Mouse (Mus musculus): Measurements from ENCODE around the gene Grid1. TPM values are rescaled to one million over a fixed set of nuclear protein-coding genes. Genes with fewer than 3 reads are reported as not detected.

Grid1 gene
- polyA plus RNA-seq, 1 experiment from 2014 or later, result 0.02 TPM

- H3K4me2 ChIP-seq (ENCODE audit: low read depth, low read length), result no peak overlapping the region
- H3K36me3 ChIP-seq (ENCODE audit: control insufficient read depth, insufficient read depth), result no peaks in the 10 kb centered on the region
- H3K4me3 ChIP-seq (ENCODE audit: low read depth, low read length), result no peak overlapping the region
- ATAC-seq (ENCODE audit: low read depth), result no peak
- no peaks in the 10 kb centered on the region for H3K27me3 ChIP-seq (ENCODE audit: control insufficient read depth, insufficient read depth, low read depth, low read length)
- WGBS (ENCODE audit: insufficient replicate concordance), result 25% methylated on average over 7 of the region's 7 CpGs
- H3K9ac ChIP-seq (ENCODE audit: low read depth, low read length), result no peak overlapping the region
- no peaks in the 10 kb centered on the region for H3K9me3 ChIP-seq (replicated peaks; ENCODE audit: control insufficient read depth, low read length)
- H3K27ac ChIP-seq (ENCODE audit: low read length), result no peak overlapping the region
- H3K4me1 ChIP-seq (ENCODE audit: control insufficient read depth, low read depth, low read length), result no peaks in the 10 kb centered on the region
These were observed 538.4 kb downstream of the Grid1 start for GRCm38 (mm10) chr14:35358136-35358821.

GRCm38 (mm10) chr14:35365177-35365944, 545.5 kb downstream of the Grid1 start:
- WGBS (ENCODE audit: insufficient replicate concordance), result 61% methylated on average over 8 of the region's 8 CpGs

GRCm38 (mm10) chr14:35374374-35374773, 554.5 kb downstream of the Grid1 start:
- ATAC-seq (ENCODE audit: low read depth), result no peak
- H3K36me3 ChIP-seq (ENCODE audit: control insufficient read depth, insufficient read depth), result no peaks in the 10 kb centered on the region
- no peak overlapping the region for H3K4me3 ChIP-seq (ENCODE audit: low read depth, low read length)
- H3K27me3 ChIP-seq (ENCODE audit: control insufficient read depth, insufficient read depth, low read depth, low read length), result no peaks in the 10 kb centered on the region
- no peaks in the 10 kb centered on the region for H3K9me3 ChIP-seq (replicated peaks; ENCODE audit: control insufficient read depth, low read length)
- H3K9ac ChIP-seq (ENCODE audit: low read depth, low read length), result no peak overlapping the region
- WGBS (ENCODE audit: insufficient replicate concordance), result 70% methylated on average over 3 of the region's 3 CpGs
- no peak overlapping the region for H3K4me2 ChIP-seq (ENCODE audit: low read depth, low read length)
- no peak overlapping the region for H3K27ac ChIP-seq (ENCODE audit: low read length)
- no peaks in the 10 kb centered on the region for H3K4me1 ChIP-seq (ENCODE audit: control insufficient read depth, low read depth, low read length)

More at GRCm38 (mm10) chr14:35365177-35365944, 545.5 kb downstream of the Grid1 start:
- Histone ChIP-seq H3K4me3 (ENCODE audit: low read depth, low read length) (no peak overlapping the region), H3K27me3 (ENCODE audit: control insufficient read depth, insufficient read depth, low read depth, low read length) (no peaks in the 10 kb centered on the region), H3K27ac (ENCODE audit: low read length) (no peak overlapping the region), H3K4me2 (ENCODE audit: low read depth, low read length) (no peak overlapping the region), H3K9me3 (replicated peaks; ENCODE audit: control insufficient read depth, low read length) (no peaks in the 10 kb centered on the region), H3K36me3 (ENCODE audit: control insufficient read depth, insufficient read depth) (no peaks in the 10 kb centered on the region), H3K9ac (ENCODE audit: low read depth, low read length) (no peak overlapping the region), H3K4me1 (ENCODE audit: control insufficient read depth, low read depth, low read length) (no peaks in the 10 kb centered on the region)
- no peak for ATAC-seq (ENCODE audit: low read depth)

GRCm38 (mm10) chr14:35393591-35393990, 573.7 kb downstream of the Grid1 start:
- Histone ChIP-seq H3K27ac (ENCODE audit: low read length) (no peak overlapping the region), H3K4me2 (ENCODE audit: low read depth, low read length) (no peak overlapping the region), H3K36me3 (ENCODE audit: control insufficient read depth, insufficient read depth) (no peaks in the 10 kb centered on the region), H3K4me3 (ENCODE audit: low read depth, low read length) (no peak overlapping the region), H3K9ac (ENCODE audit: low read depth, low read length) (no peak overlapping the region), H3K9me3 (replicated peaks; ENCODE audit: control insufficient read depth, low read length) (no peaks in the 10 kb centered on the region), H3K27me3 (ENCODE audit: control insufficient read depth, insufficient read depth, low read depth, low read length) (no peaks in the 10 kb centered on the region), H3K4me1 (ENCODE audit: control insufficient read depth, low read depth, low read length) (no peaks in the 10 kb centered on the region)
- no peak for ATAC-seq (ENCODE audit: low read depth)
- 64% methylated on average over 4 of the region's 4 CpGs for WGBS (ENCODE audit: insufficient replicate concordance)

- Histone ChIP-seq H3K9ac (ENCODE audit: low read depth, low read length) (no peak overlapping the region), H3K4me1 (ENCODE audit: control insufficient read depth, low read depth, low read length) (no peaks in the 10 kb centered on the region), H3K27me3 (ENCODE audit: control insufficient read depth, insufficient read depth, low read depth, low read length) (no peaks in the 10 kb centered on the region), H3K4me3 (ENCODE audit: low read depth, low read length) (no peak overlapping the region), H3K36me3 (ENCODE audit: control insufficient read depth, insufficient read depth) (no peaks in the 10 kb centered on the region), H3K9me3 (replicated peaks; ENCODE audit: control insufficient read depth, low read length) (no peaks in the 10 kb centered on the region), H3K4me2 (ENCODE audit: low read depth, low read length) (no peak overlapping the region), H3K27ac (ENCODE audit: low read length) (no peak overlapping the region)
- no peak for ATAC-seq (ENCODE audit: low read depth)
- WGBS (ENCODE audit: insufficient replicate concordance), result 45% methylated on average over 3 of the region's 3 CpGs
These were observed 584.5 kb downstream of the Grid1 start for GRCm38 (mm10) chr14:35404249-35404908.

- H3K27ac ChIP-seq (ENCODE audit: low read length), result no peak overlapping the region
- H3K27me3 ChIP-seq (ENCODE audit: control insufficient read depth, insufficient read depth, low read depth, low read length), result no peaks in the 10 kb centered on the region
- no peak for ATAC-seq (ENCODE audit: low read depth)
- 49% methylated on average over 2 of the region's 2 CpGs for WGBS (ENCODE audit: insufficient replicate concordance)
- H3K36me3 ChIP-seq (ENCODE audit: control insufficient read depth, insufficient read depth), result no peaks in the 10 kb centered on the region
- H3K4me1 ChIP-seq (ENCODE audit: control insufficient read depth, low read depth, low read length), result no peaks in the 10 kb centered on the region
- H3K4me2 ChIP-seq (ENCODE audit: low read depth, low read length), result no peak overlapping the region
- H3K9ac ChIP-seq (ENCODE audit: low read depth, low read length), result no peak overlapping the region
- no peak overlapping the region for H3K4me3 ChIP-seq (ENCODE audit: low read depth, low read length)
- no peaks in the 10 kb centered on the region for H3K9me3 ChIP-seq (replicated peaks; ENCODE audit: control insufficient read depth, low read length)
These were observed 610.4 kb downstream of the Grid1 start for GRCm38 (mm10) chr14:35430259-35430658.

- no peak overlapping the region for H3K9ac ChIP-seq (ENCODE audit: low read depth, low read length)
- no peaks in the 10 kb centered on the region for H3K36me3 ChIP-seq (ENCODE audit: control insufficient read depth, insufficient read depth)
- H3K4me1 ChIP-seq (ENCODE audit: control insufficient read depth, low read depth, low read length), result no peaks in the 10 kb centered on the region
- no peak overlapping the region for H3K27ac ChIP-seq (ENCODE audit: low read length)
- H3K4me3 ChIP-seq (ENCODE audit: low read depth, low read length), result no peak overlapping the region
- 75% methylated on average over 7 of the region's 7 CpGs for WGBS (ENCODE audit: insufficient replicate concordance)
- no peak overlapping the region for H3K4me2 ChIP-seq (ENCODE audit: low read depth, low read length)
- ATAC-seq (ENCODE audit: low read depth), result no peak
- H3K27me3 ChIP-seq (ENCODE audit: control insufficient read depth, insufficient read depth, low read depth, low read length), result no peaks in the 10 kb centered on the region
- no peaks in the 10 kb centered on the region for H3K9me3 ChIP-seq (replicated peaks; ENCODE audit: control insufficient read depth, low read length)
These were observed 633.8 kb downstream of the Grid1 start for GRCm38 (mm10) chr14:35453702-35454101.

- Histone ChIP-seq H3K27me3 (ENCODE audit: control insufficient read depth, insufficient read depth, low read depth, low read length) (no peaks in the 10 kb centered on the region), H3K9me3 (replicated peaks; ENCODE audit: control insufficient read depth, low read length) (no peaks in the 10 kb centered on the region), H3K4me3 (ENCODE audit: low read depth, low read length) (no peak overlapping the region), H3K9ac (ENCODE audit: low read depth, low read length) (no peak overlapping the region), H3K27ac (ENCODE audit: low read length) (no peak overlapping the region), H3K4me1 (ENCODE audit: control insufficient read depth, low read depth, low read length) (no peaks in the 10 kb centered on the region), H3K4me2 (ENCODE audit: low read depth, low read length) (no peak overlapping the region), H3K36me3 (ENCODE audit: control insufficient read depth, insufficient read depth) (no peaks in the 10 kb centered on the region)
- no peak for ATAC-seq (ENCODE audit: low read depth)
- 63% methylated on average over 6 of the region's 6 CpGs for WGBS (ENCODE audit: insufficient replicate concordance)
These were observed 648.3 kb downstream of the Grid1 start for GRCm38 (mm10) chr14:35468254-35468653.

- whole genome bisulfite sequencing (ENCODE audit: insufficient replicate concordance), result 39% methylated on average over 2 of the region's 2 CpGs
- H3K9me3 ChIP-seq (replicated peaks; ENCODE audit: control insufficient read depth, low read length), result no peaks in the 10 kb centered on the region
These were observed 666.1 kb downstream of the Grid1 start for GRCm38 (mm10) chr14:35486017-35486416.

More at GRCm38 (mm10) chr14:35486017-35486416, 666.1 kb downstream of the Grid1 start:
- Histone ChIP-seq H3K4me1 (ENCODE audit: control insufficient read depth, low read depth, low read length) (no peaks in the 10 kb centered on the region), H3K27ac (ENCODE audit: low read length) (no peak overlapping the region), H3K27me3 (ENCODE audit: control insufficient read depth, insufficient read depth, low read depth, low read length) (no peaks in the 10 kb centered on the region), H3K4me3 (ENCODE audit: low read depth, low read length) (no peak overlapping the region), H3K4me2 (ENCODE audit: low read depth, low read length) (no peak overlapping the region), H3K9ac (ENCODE audit: low read depth, low read length) (no peak overlapping the region), H3K36me3 (ENCODE audit: control insufficient read depth, insufficient read depth) (no peaks in the 10 kb centered on the region)
- no peak for ATAC-seq (ENCODE audit: low read depth)
